Mouse (Mus musculus) kidney, embryonic 16.5 days (tissue): Measurements from ENCODE around the gene Dlg3. TPM values are rescaled to one million over a fixed set of nuclear protein-coding genes. Genes with fewer than 3 reads are reported as not detected.

Source experiments
- ATAC-seq: fragments of 200-750 bp; cut with Nextera tagmentation; 2 replicates; pipeline ENCODE4 v1.8.0; 2017; ENCODE audit warnings: moderate TSS enrichment; ENCODE audit not compliant: low FRiP score, low TSS enrichment
- H3K27ac ChIP-seq: fragments of 300-500 bp; sonication (generic); 2 replicates; pipeline ENCODE4 v1.5.1; 2014; ENCODE audit warnings: low read length
- H3K27me3 ChIP-seq: fragments of 300-500 bp; sonication (generic); 2 replicates; pipeline ENCODE4 v1.6.1; 2014; ENCODE audit warnings: low read length, control low read depth, mixed read lengths; ENCODE audit not compliant: insufficient read depth
- H3K36me3 ChIP-seq: fragments of 300-500 bp; sonication (generic); 2 replicates; pipeline ENCODE4 v1.6.1; 2014; ENCODE audit warnings: low read length, control low read depth, mixed read lengths; ENCODE audit not compliant: insufficient read depth
- H3K4me1 ChIP-seq: fragments of 300-500 bp; sonication (generic); 2 replicates; pipeline ENCODE4 v1.6.1; 2014; ENCODE audit warnings: low read length, control low read depth, mixed read lengths; ENCODE audit not compliant: insufficient read depth
- H3K4me2 ChIP-seq: fragments of 300-500 bp; sonication (generic); replicated peaks from 2 replicates; pipeline ENCODE4 v1.6.1; 2014; ENCODE audit warnings: low read depth, low read length
- H3K4me3 ChIP-seq: fragments of 300-500 bp; sonication (generic); 2 replicates; pipeline ENCODE4 v1.5.1; 2014; ENCODE audit warnings: mild to moderate bottlenecking, low read length
- H3K9ac ChIP-seq: fragments of 300-500 bp; sonication (generic); replicated peaks from 2 replicates; pipeline ENCODE4 v1.6.1; 2014; ENCODE audit warnings: low read length
- H3K9me3 ChIP-seq: fragments of 300-500 bp; sonication (generic); 2 replicates; pipeline ENCODE4 v1.6.1; 2016; ENCODE audit warnings: low read length, control low read depth
- WGBS: fragments of 180-500 bp; shearing (Covaris S2); extraction: QIAGEN DNeasy Blood & Tissue Kit; methylation state at CpG from one replicate; pipeline ENCODE4 v1.1.7; 2014; 5-methylcytosine and 5-hydroxymethylcytosine counted together
- polyA plus RNA-seq: library from polyadenylated mRNA; unstranded; fragments of >200 nt; fragmentation: Nextera tagmentation; extraction: Ambion mirVana; gene quantifications from 2 replicates; pipeline ENCODE4 v1.2.1, GENCODE M21; 2015

Dlg3 gene
- polyA plus RNA-seq, 1 experiment from 2014 or later, result 6.7 TPM

DNA sequence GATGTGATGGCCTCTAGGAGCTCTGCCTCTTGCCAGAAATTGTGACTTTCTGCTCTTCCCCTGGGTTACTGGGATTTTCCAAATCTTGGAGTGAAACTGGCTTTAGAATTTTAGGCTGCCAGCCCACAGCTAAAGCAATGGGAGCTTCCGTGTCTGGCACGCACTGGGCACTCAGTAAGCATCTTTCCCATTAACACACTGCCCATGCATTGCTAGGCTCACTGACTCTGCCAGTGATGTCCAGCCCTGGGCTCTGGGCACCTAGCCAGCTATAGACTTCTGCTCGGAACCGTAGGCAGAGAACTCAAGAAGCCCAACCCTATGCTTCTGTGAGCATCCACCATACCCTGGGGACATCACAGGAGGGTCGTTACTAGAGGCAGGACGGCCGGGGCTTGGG is 48.2 kb downstream of the Dlg3 start:
- Histone ChIP-seq H3K4me1 (no peaks in the 10 kb centered on the region), H3K27me3 (no peaks in the 10 kb centered on the region), H3K9me3 (no peaks in the 10 kb centered on the region), H3K4me2 (no peak overlapping the region), H3K27ac (no peak overlapping the region), H3K4me3 (no peak overlapping the region), H3K36me3 (peaks cover 13% of the 10 kb centered on the region; the same call in 1 of the 2 replicates), H3K9ac (no peak overlapping the region)
- WGBS, result 75% methylated on average over 7 of the region's 7 CpGs
- no peak for ATAC-seq

DNA sequence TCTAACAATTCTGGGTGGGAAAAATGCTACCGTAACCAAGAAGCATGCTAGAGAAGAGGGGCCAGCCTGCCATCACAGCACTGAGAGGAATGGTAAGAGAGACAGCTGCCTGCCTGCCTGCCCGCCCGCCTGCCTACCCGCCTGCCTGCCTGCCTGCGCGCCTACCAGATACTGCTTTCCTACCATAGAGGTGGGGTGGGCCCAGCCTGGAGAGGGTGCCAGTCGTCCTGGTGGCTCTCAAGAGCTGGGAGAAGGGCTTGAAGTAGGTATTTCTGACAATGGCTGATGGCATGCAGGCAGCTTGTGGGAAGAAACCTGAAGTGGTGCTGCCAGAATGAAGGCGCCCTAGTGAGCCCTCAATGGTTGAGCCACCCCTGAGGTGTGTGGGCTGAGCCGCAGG is 51.2 kb downstream of the Dlg3 start:
- Histone ChIP-seq H3K4me2 (no peak overlapping the region), H3K27me3 (no peaks in the 10 kb centered on the region), H3K36me3 (peaks cover 6% of the 10 kb centered on the region; the same call in 1 of the 2 replicates), H3K9ac (no peak overlapping the region), H3K4me1 (no peaks in the 10 kb centered on the region), H3K4me3 (no peak overlapping the region), H3K9me3 (no peaks in the 10 kb centered on the region), H3K27ac (no peak overlapping the region)
- WGBS, result 83% methylated on average over 9 of the region's 9 CpGs
- ATAC-seq, result no peak

DNA sequence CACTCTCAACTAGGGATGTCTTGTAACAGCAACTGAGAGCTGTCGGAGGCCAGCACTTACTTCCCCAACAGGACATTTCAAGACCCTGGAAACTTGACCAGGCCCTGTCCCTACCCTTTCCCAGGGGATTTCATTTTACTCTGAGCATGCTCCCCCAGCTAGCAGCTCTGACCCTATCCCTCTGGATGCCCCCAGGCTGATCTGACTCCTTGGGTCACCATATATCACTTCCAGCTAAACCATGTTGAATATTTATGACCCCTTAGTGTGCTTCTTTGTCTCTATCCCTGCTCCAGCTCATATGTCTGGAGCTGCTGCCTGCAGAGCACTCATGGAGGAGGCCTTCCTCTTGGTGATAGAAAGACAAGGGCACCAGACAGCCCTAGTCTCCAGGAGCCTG is 53.6 kb downstream of the Dlg3 start:
- H3K9ac ChIP-seq, result no peak overlapping the region
- no peak for ATAC-seq
- no peak overlapping the region for H3K4me3 ChIP-seq
- 57% methylated on average over 1 of the region's 1 CpGs for WGBS
- H3K4me1 ChIP-seq, result no peaks in the 10 kb centered on the region
- H3K4me2 ChIP-seq, result no peak overlapping the region
- 0 out of 2 replicates have a peak, but pooled peaks cover 2% of the 10 kb centered on the region for H3K36me3 ChIP-seq
- no peaks in the 10 kb centered on the region; the same call in 1 of the 2 replicates for H3K27me3 ChIP-seq
- no peak overlapping the region for H3K27ac ChIP-seq
- no peaks in the 10 kb centered on the region for H3K9me3 ChIP-seq

DNA sequence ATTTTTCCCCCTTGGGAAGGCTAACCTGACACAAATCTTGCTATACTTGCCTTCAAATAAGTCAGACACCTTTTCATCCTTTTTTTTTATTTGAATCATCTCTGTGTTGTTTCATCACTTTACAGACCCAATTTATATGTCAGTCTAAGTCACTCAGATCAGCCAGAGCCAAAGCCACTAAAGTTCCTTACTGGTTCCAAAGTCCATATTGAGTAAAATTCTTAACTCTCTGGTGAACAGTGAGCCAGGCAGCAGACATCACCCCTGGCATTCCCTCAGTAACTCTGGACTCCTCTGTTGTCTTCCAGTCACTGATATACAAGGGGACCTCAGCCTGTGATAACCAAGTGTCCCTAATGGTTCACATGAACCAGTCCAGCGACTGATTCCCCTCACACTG is 58.0 kb downstream of the Dlg3 start:
- H3K9ac ChIP-seq, result no peak overlapping the region
- no peak overlapping the region for H3K4me3 ChIP-seq
- H3K9me3 ChIP-seq, result no peaks in the 10 kb centered on the region
- 70% methylated on average over 1 of the region's 1 CpGs for WGBS
- no peaks in the 10 kb centered on the region for H3K36me3 ChIP-seq
- ATAC-seq, result no peak
- peaks cover 2% of the 10 kb centered on the region; the same call in 1 of the 2 replicates for H3K27me3 ChIP-seq
- no peaks in the 10 kb centered on the region for H3K4me1 ChIP-seq
- no peak overlapping the region for H3K27ac ChIP-seq
- no peak overlapping the region for H3K4me2 ChIP-seq

DNA sequence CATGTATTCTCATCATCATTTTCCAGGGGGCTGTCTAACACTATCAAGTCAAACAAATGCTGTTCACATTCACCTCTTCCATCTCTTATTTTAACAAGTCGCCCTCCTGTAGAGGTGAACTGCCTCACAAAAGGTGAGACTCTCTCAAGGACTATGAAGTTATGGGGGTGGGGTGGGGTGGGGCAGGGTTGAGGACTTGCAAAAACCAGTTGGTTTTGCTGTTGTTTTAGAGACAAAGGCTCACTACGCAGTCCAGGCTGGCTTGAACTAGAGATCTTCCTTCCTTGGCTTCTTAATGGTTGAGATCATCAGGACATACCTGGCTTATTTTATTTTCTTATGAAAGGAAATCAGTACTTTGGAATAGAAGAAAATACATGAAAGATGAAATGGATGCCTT is 65.3 kb downstream of the Dlg3 start:
- Histone ChIP-seq H3K9me3 (no peaks in the 10 kb centered on the region), H3K4me3 (no peak overlapping the region), H3K36me3 (no peaks in the 10 kb centered on the region), H3K4me1 (no peaks in the 10 kb centered on the region), H3K9ac (no peak overlapping the region), H3K27ac (no peak overlapping the region), H3K4me2 (no peak overlapping the region), H3K27me3 (peaks cover 12% of the 10 kb centered on the region; the same call in 1 of the 2 replicates)
- 81% methylated on average over 2 of the region's 2 CpGs for WGBS
- no peak for ATAC-seq

DNA sequence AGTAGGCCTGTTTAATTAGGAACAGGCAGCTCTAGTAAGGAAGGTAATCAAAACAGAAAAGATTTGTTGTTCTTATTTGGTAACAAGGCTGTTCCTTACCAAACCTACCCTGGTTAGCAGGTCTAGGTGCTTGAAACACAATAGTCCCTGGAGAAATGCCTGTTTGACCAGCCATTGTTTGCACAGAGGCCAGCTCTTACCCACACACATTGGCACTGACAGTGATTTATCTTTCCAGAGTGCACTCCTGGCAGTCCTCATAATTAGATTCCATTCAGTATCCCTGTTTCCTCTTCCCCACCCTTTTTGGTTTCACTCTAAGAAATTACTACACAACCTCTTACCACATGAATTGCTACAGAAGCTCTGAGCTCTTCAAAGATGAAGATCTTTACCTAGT is 71.7 kb downstream of the Dlg3 start:
- H3K27me3 ChIP-seq, result peaks cover 14% of the 10 kb centered on the region; the same call in 1 of the 2 replicates
- no peak overlapping the region for H3K27ac ChIP-seq
- no peak overlapping the region for H3K9ac ChIP-seq
- no peak for ATAC-seq
- no peaks in the 10 kb centered on the region for H3K36me3 ChIP-seq
- no peaks in the 10 kb centered on the region for H3K9me3 ChIP-seq
- H3K4me2 ChIP-seq, result no peak overlapping the region
- H3K4me1 ChIP-seq, result no peaks in the 10 kb centered on the region
- H3K4me3 ChIP-seq, result no peak overlapping the region

Other genes starting within 250 kb of the Dlg3 start
- not detected in 2 replicates for gene Dgat2l6, start 242.9 kb upstream of the Dlg3 start, polyA plus RNA-seq
- not detected in 2 replicates for gene Awat1, start 195.5 kb upstream of the Dlg3 start, polyA plus RNA-seq
- gene P2ry4, start 172.9 kb upstream of the Dlg3 start, polyA plus RNA-seq, result not detected in 2 replicates
- not detected in 2 replicates for gene Arr3, start 162.2 kb upstream of the Dlg3 start, polyA plus RNA-seq
- 30.5 and 32.0 TPM in 2 replicates for gene Kif4, start 142.0 kb upstream of the Dlg3 start, polyA plus RNA-seq
- gene Pdzd11, start 141.2 kb upstream of the Dlg3 start, polyA plus RNA-seq, result 106 and 115 TPM in 2 replicates
- gene Gdpd2, start 37.8 kb upstream of the Dlg3 start, polyA plus RNA-seq, result 2.0 and 2.3 TPM in 2 replicates